Mouse (Mus musculus): ENCODE results near the gene Nav2. TPM values are rescaled to one million over a fixed set of nuclear protein-coding genes. Genes with fewer than 3 reads are reported as not detected.
A peak's percentile ranks its signal among the peaks of the same experiment; 100 is the strongest.

The Nav2 gene
- total RNA-seq, 2 experiments from 2014 or later, result 26.8 to 35.3 TPM

DNA sequence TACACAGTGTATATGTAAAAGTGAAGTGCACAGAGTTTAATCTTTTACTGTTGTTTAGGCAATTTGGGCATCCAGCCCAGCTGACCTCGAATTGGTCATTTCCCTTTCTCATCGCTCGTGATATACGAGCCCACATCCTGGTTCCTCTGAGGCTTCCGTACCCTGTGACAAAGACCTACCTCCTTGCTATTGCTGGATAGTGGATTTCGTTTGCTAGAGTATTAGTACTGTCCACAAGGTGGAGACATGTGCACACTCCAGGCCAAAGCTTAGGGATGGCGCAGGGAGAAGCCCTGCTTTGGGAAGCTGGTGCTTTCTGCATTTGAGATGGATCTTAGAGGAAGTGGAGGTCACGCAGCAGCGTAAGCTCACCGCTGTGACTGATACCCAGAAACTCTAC is 559.3 kb downstream of the Nav2 start:
- peak in 1 of 2 experiments; percentile 13 for DNase-seq (ENCODE audit: low spot score in 2 of 2)

DNA sequence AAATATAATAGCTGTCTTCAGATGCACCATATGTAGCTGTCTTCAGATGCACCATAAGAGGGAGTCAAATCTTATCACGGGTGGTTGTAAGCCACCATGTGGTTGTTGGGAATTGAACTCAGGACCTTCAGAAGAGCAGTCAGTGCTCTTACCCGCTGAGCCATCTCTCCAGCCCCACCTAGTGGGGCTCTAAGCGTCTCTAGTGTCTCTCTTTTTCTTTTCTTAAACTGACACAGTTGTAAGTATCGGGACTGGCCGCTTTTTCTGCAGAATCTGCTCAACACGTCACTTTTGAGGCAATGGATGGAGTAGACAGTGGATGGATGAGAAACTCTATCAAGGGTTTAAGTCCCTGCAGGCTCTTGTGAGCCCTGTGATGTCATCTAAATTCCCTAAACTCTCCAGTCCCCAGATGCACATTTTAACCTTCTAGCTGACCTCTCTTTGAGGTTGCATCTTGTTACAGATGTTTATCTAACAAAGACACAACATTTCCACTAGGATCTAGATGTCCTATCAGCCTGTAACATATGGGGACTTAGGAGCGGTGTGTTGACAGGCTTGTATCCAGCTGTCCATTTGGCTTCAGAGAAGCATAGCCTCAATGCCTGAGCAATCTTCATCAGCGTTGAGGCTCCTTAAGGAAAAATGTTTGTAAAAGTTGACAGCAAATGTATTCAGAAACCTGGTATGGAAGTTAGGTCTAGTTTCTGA is 560.1 kb downstream of the Nav2 start:
- no peak for DNase-seq (ENCODE audit: low spot score in 2 of 2)

DNA sequence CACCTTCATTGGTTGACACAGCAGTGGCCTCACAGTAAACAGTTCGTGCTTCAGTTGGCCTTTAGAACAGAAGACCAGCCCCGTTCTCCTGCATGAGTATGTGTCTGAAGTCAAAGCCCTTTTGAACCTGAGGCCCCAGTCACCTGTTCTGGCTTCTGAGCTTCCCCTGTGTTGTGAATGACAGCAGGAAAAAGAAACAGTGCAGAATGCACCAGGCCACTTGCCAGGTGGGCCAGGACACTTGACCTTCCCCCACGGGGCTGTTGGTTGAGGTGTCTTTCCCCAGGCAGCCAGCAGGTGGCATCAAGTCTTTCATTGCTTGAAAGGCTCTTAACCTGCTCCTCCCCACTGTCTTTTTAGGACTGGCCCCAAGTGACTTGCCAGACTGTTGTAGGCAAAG is 562.8 kb downstream of the Nav2 start:
- peak in 1 of 2 experiments; percentile 45 for DNase-seq (ENCODE audit: low spot score in 2 of 2)

DNA sequence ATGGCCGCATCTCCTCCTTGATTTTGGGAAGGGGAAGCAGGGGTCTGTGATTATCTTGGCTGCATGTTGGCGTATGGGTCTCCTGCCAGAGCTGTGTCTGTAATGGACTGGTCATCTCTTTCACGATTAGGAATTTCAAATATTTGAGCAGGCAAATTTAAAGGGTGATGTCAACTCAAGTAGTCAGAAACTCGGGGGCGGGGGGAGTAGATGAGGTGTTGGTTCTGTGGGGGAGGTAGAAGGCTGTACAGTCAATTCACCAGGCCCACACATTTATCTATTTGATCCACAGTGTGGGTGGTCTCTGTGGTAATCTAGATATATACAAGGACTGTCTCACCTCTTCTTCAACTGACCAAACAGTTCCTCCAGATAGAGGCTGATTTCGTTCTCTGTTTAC is 566.8 kb downstream of the Nav2 start:
- no peak for DNase-seq (ENCODE audit: low spot score in 2 of 2)

DNA sequence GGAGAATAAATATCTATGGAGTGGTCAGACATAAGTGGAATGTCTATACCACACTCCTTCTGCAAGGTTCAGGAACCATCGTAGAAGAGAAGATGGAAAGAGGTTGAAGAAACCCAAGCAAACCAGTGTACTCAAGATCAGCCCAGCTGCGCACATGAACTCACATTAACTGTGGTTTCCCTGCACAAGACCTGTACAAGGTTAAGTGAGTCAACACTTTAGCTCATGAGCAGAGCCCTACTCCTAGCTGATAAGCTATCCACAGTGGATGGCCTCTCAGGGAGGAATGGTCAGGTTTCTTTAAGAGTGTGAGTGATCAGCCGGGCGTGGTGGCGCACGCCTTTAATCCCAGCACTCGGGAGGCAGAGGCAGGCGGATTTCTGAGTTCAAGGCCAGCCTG is 567.6 kb downstream of the Nav2 start:
- DNase-seq (ENCODE audit: low spot score in 2 of 2), result no peak

DNA sequence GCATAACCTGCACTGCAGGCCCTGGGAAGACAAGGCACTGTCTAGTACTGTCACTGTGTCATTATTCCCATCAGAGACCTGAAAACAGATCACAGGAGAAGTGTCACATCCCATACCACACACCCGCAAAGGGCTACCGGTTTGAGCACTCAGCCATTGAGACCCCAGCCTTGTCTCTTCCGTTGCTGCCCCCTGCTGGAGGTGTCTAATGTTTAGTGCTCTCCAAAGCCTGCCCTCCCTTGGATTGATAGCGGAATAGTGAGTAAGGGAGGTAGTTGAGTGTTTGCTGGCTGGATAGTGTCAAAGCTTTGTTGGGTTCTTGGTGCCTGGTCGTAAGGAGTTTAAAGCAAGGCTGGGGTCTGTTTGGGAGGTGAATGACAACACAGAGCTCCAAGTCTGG is 568.1 kb downstream of the Nav2 start:
- no peak for DNase-seq (ENCODE audit: low spot score in 2 of 2)

DNA sequence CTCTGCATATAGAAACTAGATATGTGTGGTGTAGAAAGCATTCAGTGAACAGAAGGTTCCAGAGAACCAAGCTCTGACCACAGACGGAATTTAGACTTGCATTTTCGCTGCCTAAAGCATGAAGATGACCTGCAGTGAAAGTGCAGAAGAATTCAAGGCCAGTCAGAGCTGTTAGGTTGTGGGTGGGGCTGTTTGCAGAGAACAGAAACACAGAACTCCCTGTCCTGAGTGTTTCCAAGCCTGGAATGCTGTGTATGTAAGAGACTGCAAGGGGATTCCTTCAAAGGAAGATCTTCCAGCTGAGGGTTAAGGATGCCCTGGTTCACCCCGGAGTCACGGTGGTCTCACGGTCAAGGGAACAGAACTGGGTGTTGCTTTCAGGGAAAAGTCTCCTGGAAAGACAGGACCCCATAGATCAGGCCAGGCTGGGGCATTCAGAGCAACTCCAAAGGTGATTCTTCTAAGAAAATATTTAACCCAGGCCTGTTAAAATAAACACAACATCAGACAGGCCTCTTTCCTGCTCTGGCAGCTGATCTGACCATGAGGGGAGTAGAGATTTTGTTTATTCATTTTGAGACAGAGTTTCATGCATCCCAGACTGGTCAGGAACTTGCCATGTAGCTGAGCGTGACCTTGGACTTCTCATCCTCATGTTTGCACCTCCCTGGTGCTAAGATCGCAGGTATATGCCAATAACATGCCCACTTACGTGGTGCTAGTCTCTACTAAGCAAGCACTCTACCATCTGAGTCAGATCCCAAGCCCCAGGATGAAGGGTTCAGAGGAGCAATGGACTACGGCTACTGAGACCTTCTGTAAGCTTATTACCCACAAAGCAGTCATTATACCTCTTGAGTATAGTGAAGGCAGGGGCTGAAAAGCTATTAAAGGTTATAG is 568.8 kb downstream of the Nav2 start:
- DNase-seq (ENCODE audit: low spot score in 2 of 2), result no peak

DNA sequence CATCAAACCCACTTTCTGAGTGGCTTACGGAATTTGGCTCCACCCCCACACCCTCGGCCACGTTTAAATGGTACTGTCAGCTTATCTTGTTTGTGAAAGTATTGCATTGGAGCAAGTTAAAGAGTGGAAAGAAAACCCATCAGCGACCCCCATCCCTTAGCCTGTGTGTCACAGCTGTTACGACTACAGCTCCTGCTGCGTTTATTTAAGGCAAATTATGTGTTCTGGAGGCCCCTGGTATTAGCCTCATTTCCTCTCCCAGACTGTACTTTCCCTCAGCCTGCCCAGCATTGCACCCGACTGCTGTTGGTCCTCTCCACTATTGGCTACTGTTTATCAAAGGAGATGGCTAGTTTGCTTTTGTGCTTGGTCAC is 569.4 kb downstream of the Nav2 start:
- DNase-seq (ENCODE audit: low spot score in 2 of 2), result no peak

DNA sequence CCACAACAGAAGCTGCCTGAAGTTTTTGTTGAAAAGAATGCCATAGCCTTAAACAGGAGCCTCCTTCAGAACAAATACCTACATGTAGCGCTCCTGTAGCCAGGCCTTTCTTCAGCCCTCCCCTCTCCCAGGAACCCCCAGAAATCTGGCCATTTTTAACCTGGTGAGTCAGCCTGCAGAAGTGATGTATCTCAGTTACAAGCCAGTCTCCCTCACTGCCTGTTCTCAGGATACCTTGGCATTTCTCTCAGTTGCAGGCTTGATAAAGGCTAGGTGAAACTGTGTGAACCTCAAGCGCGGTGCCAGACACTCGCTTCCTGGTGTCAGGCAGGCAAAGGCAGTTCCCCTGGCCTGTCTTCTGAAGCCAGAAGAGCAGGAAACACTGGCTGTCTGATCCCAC is 570.4 kb downstream of the Nav2 start:
- DNase-seq (ENCODE audit: low spot score in 2 of 2), result no peak

DNA sequence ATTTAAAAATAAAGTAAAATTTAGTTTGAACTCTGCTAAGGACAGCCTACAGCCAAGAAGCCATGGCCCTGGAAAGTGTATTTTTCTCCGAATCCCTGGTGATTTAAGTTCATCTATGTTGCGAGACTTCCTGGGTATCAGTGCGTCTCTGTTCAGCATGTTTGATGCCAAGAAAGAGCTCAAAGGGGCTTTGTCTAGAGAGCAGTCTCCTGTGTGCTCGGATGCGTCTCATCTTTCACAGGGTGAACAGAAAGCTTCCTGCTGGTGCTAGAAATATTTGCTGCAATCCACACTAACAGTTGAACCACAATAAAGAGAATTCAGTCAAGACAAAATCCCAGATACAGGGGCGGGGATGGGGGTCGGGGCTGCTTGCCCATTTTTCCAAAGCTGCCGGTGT is 572.4 kb downstream of the Nav2 start:
- DNase-seq (ENCODE audit: low spot score in 2 of 2), result no peak

DNA sequence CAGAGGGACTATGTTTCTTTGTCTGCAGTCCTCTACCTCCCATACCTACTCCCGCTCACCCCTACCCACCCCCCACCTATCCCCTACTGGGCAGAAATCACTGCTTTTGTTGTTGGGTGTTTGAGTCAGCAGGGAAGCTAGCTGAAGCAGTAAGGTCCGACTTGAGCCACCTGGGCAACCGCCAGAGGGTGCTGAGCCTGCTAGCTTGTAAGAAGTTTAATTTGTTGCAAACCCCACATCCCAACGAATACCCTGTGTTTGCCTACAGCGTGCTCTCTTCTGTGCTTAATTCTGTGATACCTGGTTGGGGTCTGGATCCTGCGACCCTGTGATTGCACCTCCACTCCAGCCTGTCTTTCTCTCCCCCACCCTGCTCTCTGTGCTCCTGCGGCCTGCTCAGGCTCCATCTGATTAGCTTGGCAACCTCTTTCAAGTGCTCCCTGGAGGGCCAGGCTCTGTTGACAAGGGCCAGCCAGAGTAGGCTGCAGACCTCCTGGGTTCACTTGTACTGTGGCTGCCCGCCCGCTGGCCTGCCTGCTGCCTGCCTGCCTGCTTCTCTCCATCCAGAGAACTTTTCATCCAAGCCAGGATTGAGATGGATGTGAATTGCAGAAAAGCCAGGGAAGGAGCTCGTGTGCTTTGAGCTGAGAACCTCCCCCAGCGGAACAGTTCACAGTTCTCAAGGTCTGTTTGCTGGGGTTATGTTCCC is 575.7 kb downstream of the Nav2 start:
- DNase-seq (ENCODE audit: low spot score in 2 of 2), result no peak

DNA sequence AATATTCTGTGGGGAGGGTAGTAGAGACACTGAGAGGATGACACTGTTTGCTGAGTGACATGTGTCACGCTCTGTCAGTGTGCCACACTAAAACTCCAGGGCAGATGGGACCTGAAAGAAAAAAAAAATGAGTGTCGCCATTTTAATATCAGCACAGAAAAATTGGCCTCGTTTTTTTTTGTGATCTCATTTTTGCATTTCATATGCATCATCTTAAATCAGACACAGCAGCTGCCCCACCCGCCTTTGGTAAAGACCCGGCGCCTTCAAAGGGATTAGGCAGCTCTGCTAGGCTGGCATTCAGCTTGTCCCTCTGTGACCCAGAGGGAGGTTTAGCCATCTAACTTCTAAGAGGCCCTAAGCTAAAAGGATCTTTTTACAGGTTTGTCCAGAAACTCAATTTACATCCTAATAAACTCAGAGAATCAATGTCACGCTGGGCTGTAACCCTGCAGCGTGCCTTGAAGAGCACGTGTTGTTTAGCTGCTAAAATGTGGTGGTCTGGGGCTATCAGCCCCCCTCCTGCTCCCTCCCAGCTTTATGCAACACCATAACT is 576.9 kb downstream of the Nav2 start:
- DNase-seq (ENCODE audit: low spot score in 2 of 2), result no peak

DNA sequence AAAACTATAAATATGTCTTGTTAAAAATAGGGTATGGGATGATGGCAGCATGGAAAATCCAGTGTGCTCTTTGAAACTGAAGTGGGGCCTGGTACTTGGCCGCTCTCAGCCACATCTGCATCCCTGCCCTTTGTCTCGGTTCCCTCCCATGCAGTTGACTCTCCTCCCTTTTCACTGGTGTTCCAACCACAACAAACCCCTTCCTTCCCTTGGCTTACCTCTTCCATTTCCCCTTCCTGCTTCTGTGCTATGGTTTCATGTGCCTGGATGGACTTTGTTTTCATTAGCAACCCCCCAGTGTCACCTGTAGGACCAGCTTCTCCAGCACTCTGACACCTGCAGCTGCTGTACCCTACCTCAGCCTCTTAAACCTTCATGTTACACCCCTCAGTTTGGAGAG is 578.8 kb downstream of the Nav2 start:
- DNase-seq (ENCODE audit: low spot score in 2 of 2), result no peak

DNA sequence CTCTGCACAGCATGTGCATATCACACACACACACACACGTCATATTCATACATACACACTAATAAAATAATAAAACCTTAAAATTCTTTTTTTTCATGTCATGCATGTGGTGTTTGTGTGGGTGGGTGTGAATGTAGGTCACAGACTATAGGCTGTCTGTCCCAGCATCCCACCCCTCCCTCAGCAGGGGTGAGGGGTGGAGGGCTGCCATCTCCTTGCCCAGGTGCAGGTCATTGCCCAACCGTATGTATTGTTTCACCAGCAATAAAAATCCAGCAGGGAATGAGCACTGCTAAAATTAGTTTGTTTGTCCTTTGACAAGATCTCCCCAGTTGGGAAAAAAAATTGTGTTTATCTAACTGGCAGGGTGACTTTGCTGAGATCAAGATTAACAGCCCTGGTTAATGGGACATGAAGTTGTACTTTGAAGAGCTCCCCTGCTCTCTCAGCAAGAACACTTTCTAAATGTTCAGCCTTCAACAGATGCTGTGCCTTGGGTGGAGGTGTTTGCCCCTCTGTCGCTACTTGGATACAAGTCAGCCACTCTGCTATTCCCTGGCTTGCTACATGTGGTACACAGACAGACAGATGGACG is 580.1 kb downstream of the Nav2 start:
- DNase-seq (ENCODE audit: low spot score in 2 of 2), result no peak

DNA sequence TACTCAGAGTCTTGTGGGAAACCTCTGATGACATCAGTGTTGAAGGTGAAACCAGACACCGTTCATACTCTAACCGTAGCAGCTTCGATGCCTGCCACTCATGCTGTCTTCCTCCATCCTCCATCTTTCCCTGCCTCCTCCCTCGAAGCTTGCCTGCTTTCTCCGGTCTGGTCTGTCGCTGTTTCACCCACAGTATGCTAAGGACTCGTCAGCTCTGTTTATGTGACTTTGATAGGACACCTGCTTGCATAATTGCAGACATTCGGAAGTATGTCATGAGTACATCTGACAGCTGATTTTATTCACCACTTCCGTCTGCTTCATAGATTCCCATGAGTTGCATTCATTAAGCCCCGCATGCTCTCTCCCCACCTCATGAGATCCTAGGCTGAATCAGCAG is 582.3 kb downstream of the Nav2 start:
- no peak for DNase-seq (ENCODE audit: low spot score in 2 of 2)

DNA sequence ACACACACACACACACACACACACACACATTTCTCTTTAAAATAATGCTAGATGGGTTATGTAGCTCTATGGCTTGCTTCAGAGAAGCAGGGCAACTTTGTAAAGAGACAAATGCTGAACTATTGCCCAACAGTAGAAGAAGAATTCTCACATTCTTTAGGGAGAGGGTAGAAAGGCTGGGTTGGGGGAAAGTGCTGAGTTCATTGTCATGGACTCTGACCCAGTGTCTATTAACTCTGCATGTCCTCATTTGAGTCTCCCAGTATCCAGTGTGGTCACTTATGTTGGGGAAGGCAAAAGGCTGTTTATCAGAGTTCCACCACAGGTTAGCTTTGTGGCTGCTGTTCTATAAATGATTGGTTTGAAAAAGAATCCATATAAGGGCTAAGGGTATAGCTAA is 584.1 kb downstream of the Nav2 start:
- no peak for DNase-seq (ENCODE audit: low spot score in 2 of 2)

DNA sequence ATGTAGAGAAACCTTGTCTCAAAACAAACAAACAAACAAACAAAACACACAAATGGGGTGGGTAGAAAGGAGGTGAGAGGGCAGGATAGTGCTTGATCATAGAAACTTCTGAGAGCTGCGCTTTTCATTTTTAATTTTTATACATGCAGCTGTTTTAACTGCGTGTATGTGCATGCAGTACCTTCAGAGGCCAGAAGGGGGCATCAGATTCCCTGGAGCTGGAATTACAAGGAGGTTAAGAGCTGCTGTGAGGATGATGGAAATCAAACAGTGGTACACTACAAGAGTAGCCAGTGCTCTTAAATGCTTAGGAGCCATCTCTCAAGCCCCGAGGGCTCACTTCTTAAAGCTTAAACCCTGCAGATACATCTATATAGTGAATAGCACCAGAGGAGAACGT is 584.7 kb downstream of the Nav2 start:
- no peak for DNase-seq (ENCODE audit: low spot score in 2 of 2)

DNA sequence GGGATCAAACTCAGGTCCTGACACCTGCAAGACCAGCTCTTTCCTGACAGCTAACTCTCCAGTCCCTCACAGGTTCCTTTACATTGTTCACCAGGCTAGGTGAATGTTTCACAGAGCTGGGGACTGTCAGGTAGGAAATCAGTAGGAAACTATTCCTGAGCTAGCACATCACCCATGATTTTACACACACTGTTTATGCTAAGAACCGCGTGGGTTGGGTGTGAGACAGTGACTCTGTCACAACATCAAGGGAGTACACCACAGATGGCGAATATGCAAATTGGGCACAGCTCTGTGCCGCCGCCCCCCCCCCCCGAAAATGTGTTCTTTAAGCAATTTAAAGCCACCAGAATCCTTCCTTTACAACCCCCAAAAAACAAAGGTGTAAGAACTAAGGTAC is 586.1 kb downstream of the Nav2 start:
- DNase-seq (ENCODE audit: low spot score in 2 of 2), result no peak

DNA sequence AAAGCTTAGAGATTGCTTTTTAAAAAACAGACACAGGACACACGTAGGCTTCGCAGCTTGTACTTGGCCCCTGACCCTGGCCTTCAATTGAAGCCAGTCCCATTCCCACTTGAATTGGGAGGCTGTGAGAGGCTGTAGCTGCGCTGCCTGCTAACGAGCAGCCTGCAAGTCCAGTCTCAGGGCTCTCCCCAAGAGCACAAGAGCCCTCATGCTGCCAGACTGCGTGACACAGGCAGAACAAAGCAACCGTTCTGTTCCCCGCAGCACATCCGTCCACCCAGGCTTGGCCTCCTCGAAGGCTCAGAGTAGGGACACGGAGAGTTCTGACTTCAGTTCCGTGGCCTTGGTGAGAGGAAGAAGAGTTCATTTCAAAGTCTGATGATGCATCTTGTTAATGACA is 587.6 kb downstream of the Nav2 start:
- no peak for DNase-seq (ENCODE audit: low spot score in 2 of 2)

DNA sequence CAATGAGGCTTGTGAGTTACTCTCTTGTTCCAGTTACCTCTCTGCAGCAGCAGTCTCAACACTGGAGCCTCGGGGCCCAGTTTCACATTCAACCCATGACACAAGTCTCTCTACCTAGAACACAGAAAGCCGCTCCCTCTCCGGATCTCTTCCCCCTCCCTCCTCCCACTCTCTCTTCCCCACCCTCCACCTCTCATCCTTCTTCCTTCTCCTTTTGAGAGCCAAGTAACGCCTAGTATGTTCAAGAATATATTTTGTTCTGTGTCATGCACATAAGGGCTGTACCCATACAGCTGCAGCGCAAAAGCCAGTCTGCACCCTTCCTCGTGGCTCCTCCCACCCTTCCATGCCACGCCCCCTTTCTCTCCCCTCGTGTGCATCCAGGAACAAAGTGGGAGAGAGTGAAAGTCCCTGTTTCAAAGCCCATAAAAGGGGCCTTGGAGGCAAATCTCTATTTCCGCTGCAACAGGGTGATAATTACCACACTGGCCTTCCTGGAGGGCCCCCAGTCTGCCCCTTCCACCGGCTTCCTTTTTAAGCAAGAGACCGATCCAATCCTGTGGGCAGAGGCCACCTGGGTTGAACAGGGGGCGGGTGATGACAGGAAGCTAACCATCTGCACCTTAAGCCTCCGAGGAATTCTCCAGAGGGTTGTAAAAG is 588.4 kb downstream of the Nav2 start:
- no peak for DNase-seq (ENCODE audit: low spot score in 2 of 2)

DNA sequence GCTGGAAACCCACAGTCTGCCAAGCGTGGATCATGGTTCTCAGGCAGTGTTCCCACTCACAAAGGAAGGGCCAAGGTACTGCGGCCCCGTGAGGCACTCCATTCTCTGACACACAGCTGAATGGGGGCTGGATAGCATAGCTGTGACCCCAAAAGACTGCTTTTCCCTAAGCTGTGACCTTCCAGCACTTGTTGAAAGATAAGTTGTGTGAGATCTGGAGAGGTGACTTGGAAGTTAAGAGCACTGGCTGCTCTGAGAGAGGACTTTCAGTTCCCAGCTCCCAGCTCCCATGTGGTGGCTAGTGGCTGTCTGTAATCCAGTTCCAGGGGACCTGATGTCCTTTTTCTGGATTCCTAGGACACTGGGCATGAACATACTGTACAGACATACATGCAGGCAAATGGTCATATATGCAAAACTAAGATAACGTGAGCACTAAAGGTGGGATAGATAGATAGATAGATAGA is 588.9 kb downstream of the Nav2 start:
- no peak for DNase-seq (ENCODE audit: low spot score in 2 of 2)
